Mouse (Mus musculus) monocyte, adult 2 months (primary cell): ENCODE results near the gene Kif23.

Source experiments
- DNase-seq, 2 experiments: peaks; one replicate each; pipeline ENCODE4 v3.0.0; 2022; ENCODE audit warnings: low spot score in 2 of 2, low read depth in 1 of 2

Gene Kif23

GRCm38 (mm10) chr9:61946623-61947401 is at the start of gene Kif23:
Gene Kif23, minus strand, starts transcription at chr9:61946774.
- peak; percentile 97 to 98 for DNase-seq

DNA sequence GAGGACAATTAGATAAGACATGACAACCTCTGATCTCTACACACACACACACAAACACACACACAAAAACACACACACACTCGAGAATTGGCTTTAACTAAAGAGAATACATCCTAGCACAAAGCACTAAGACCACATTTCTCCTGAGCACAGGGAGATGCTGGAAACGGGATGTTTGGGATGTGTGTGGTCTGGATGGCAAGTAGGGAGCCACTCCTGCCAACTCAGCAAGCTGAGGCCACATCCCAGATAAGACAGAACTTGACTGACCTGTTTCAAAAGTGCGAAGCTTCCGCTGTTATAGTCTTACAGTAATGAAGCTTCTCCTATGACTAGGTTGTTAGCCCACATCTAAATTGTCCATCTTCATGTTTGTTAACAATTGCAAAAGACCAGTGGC is 44.6 kb upstream of the Kif23 start:
- DNase-seq = no peak

- no peak for DNase-seq
Observed at GRCm38 (mm10) chr9:61990738-61991137, 44.2 kb upstream of the Kif23 start.

DNA sequence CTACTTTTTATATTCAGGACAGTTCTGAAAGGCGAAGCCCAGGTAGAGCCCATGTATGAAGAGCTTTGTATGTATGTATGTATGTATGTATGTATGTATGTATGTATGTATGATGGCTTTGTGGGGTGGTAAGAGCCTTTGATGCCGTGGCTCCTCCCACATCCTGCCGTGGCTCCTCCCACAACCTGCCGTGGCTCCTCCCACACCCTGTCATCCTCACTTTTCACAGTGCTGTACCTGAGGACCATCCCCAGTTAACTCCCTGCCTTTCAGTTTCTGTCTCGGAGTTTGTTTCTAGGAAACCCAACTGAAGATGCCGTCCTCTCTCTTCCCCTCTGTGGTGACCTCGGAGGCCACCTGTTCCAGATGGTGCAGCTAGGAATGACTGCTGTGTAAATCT is 39.5 kb upstream of the Kif23 start:
- no peak for DNase-seq

DNA sequence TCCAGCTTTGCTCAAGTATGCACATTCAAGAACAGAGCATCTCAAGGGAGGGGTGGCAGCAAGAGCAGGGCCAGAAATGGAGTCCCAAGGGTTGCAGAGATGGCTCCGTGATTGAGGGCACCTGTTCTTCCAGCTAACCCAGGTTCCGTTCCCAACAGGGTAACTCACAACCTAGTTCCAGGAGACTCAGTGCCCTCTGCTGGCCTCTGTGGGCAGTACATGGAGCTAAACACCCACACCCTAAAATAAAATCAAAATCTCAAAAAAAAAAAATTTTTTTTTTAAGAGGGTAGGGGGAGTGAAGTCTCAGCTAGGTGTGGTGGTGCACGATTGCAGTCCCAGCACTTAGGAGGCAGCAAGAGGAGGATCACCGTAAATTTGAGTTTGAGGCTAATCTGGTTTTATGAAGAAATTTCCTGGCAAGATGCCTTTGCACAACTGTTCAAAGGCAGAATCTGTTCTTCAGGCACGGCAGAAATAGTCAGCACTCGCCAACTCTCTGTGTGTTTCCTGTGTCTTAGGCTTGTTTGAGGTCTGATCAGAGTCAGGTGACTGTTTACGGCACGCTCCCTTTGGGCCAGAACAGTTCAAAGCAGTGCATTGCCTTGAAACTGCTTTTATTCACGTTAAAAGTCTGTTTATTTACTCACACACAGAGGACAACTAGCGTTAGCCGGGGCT is 38.7 kb upstream of the Kif23 start:
- DNase-seq = peak in 1 of 2 experiments; percentile 33

DNA sequence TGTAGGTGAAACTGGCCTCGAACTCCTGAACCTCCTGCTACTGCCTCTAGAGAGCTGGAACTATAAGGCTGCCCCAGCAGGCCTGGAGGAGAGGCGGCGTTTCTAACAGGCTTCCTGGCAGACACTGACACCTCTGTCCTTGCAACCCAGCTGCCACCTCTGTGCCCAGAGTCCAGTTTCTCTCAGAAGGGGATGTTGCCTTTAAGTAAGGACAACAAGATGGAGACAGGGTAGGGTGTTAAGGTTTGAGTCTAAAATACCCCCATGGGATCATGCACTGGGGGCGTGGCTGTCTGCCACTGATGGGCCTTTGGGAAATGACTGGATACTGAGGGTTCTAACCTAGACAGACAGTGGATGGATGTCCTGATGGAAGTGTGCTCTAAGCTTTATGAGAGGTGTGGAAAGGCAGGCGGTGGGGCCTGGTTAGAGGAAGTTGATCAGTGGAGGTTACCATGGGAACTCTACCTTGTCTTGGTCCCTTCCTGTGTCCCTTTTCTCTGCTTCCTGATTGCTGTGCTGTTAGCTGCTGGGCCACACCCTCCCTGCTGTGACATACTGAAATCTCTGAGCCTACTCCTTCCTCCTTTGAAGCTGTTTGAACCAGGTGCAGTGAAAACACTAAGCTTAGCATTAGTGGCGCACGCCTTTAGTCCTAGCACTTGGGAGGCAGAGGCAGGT is 36.5 kb upstream of the Kif23 start:
- DNase-seq = no peak

DNA sequence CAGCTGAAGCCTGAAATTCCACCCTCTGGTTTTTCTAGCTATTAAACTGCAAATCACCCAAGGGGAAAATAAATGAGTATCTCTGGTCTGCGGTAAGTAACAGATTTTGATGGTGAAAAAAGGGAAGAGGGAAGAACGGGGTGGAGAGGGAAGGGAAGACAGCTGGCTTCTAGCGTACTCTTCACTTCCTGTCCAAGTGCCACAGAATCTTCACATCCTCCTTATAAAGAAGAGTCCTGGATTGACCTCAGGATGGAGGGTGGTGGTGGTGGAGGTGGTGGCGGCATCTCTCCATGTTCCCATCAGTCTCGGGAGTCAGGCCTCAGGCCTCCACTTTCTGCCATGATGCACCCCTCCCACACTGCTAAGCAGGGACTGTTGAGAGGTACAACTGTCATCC is 35.3 kb upstream of the Kif23 start:
- DNase-seq = no peak

DNA sequence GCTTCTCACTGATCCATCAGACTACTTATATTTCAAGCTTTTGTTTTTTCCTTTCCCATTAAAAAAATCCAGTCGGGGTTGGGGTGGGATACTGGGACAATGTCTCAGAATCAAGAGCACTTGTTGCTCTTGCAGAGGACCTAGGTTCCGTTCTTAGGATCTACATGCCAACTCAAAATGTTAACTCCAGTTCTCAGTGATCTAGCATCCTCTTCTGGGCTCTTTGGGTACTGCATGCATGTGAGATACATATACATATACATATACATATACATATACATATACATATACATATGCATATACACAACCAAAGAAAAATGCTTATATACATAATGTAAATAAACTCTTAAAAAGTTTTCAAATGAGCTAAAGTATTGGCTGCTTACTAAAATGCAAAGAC is 33.4 kb upstream of the Kif23 start:
- DNase-seq = no peak

- DNase-seq = peak in 1 of 2 experiments; percentile 21
Observed at GRCm38 (mm10) chr9:61977258-61977945, 30.8 kb upstream of the Kif23 start.

DNA sequence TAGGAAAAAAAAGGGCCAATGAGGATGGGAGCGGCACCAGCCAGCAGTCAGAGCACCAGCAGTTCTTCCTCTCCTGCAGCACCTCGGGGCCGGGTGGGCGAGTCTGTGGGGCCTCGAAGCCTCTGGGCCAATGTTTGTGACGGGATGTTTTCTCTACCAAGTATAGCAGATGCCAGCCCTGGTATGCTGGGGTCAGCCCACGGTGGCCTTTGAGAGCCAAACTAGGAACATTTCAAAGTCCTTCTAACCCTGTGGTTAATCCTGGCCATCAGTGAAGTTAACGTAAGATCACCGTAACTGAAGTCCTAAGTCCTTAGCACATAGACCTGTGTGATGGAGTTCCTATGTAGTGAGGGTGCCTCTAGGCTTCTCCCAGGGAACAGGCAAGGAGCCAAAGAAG is 25.5 kb upstream of the Kif23 start:
- DNase-seq = no peak

- DNase-seq = no peak
Observed at GRCm38 (mm10) chr9:61971045-61971444, 24.5 kb upstream of the Kif23 start.

GRCm38 (mm10) chr9:61967357-61967756 is 20.8 kb upstream of the Kif23 start:
- DNase-seq = peak in 1 of 2 experiments; percentile 26

- DNase-seq = no peak
Observed at GRCm38 (mm10) chr9:61965987-61966386, 19.4 kb upstream of the Kif23 start.

- peak; percentile 65 to 74 for DNase-seq
Observed at GRCm38 (mm10) chr9:61965411-61965930, 18.9 kb upstream of the Kif23 start.

DNA sequence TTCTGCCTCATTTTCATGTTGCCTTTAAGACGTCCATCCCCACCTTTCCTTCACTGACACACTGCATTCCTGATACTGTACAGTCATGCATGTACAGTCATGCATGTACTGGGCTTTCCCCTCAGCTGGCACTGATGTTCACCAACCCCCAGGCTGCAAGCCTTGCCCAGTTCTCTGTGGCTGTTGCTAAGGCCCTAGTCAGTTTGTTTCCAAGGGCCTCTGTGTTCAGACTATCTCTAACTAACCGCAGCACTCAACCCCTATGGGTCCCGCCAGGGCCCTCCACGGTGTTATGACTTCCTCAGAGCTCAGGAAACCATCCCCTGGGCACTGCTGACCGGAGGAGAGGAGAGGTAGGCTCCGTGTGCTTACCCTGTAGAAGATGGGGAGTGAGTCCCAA is 16.8 kb upstream of the Kif23 start:
- DNase-seq = no peak

DNA sequence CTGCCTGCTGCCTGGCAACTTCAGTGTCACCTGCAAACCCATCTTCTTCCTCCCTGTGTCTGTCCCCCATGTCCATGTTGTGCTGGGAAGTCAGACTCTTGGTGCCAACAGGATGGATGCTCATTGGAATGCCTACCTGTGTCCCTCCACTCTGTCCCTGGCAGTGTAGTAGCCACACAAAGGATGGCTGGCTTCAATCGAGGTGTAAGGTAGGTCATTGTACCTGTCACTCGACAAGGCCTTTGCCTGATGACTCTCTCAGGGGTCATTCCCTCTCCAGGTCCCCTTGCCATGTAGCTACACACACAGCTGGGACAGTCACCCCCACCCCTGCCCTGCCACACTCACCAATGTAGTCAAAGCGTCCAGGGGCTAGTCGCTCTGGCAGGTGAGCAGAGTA is 14.6 kb upstream of the Kif23 start:
- DNase-seq = no peak

GRCm38 (mm10) chr9:61960753-61961152 is 14.2 kb upstream of the Kif23 start:
- DNase-seq = no peak

- DNase-seq = no peak
Observed at GRCm38 (mm10) chr9:61959921-61960569, 13.5 kb upstream of the Kif23 start.

GRCm38 (mm10) chr9:61954707-61955106 is 8.1 kb upstream of the Kif23 start:
- DNase-seq = no peak

GRCm38 (mm10) chr9:61952241-61952640 is 5.7 kb upstream of the Kif23 start:
- DNase-seq = no peak
